8 mouse cellular contexts compared by ENCODE assay signal in genomic region chr14:120911388-120911901, GRCm38 (mm10). TPM values are rescaled to one million over a fixed set of nuclear protein-coding genes. Genes with fewer than 3 reads are reported as not detected.
DNase-seq lines count a peak whose midpoint lies in the region; ATAC-seq and TF ChIP-seq lines count a peak whose summit lies in the region.

No protein-coding gene starts in this region.

- peak overlapping the region; percentile 87 for H3K4me3 ChIP-seq in kidney, embryonic 16.5 days (ENCODE audit: low read length)
- peak overlapping the region; percentile 82 for H3K4me3 ChIP-seq in lung, embryonic 14.5 days (ENCODE audit: low read depth, low read length)
- peak overlapping the region; percentile 74 for H3K4me3 ChIP-seq in neural tube, embryonic 14.5 days (ENCODE audit: low read depth, low read length)

- H3K9me3 ChIP-seq in kidney, embryonic 16.5 days (ENCODE audit: low read length): no peaks in the 10 kb centered on the region
- no peaks in the 10 kb centered on the region for H3K9me3 ChIP-seq in lung, embryonic 14.5 days (ENCODE audit: low read depth, low read length)
- no peaks in the 10 kb centered on the region for H3K9me3 ChIP-seq in neural tube, embryonic 14.5 days (ENCODE audit: control insufficient read depth, low read length)

- H3K9ac ChIP-seq in kidney, embryonic 16.5 days (replicated peaks; ENCODE audit: low read length): peak overlapping the region; percentile 88
- peak overlapping the region; percentile 86 for H3K9ac ChIP-seq in lung, embryonic 14.5 days
- peak overlapping the region; percentile 88 for H3K9ac ChIP-seq in neural tube, embryonic 14.5 days (replicated peaks; ENCODE audit: low read depth, low read length)

- H3K4me2 ChIP-seq in kidney, embryonic 16.5 days (replicated peaks; ENCODE audit: low read depth, low read length): peak overlapping the region; percentile 77
- peak overlapping the region; percentile 74 for H3K4me2 ChIP-seq in lung, embryonic 14.5 days
- H3K4me2 ChIP-seq in neural tube, embryonic 14.5 days (ENCODE audit: low read depth, low read length): peak overlapping the region; percentile 51

- 2% methylated on average over 28 of the region's 63 CpGs for WGBS in kidney, embryonic 16.5 days
- WGBS in lung, embryonic 14.5 days: under 1% methylated on average over 57 of the region's 63 CpGs
- under 1% methylated on average over 28 of the region's 63 CpGs for WGBS in neural tube, embryonic 14.5 days

- no peaks in the 10 kb centered on the region for H3K27me3 ChIP-seq in kidney, embryonic 16.5 days (ENCODE audit: insufficient read depth, low read length)
- no peaks in the 10 kb centered on the region for H3K27me3 ChIP-seq in lung, embryonic 14.5 days (ENCODE audit: insufficient read depth, low read length)
- no peaks in the 10 kb centered on the region for H3K27me3 ChIP-seq in neural tube, embryonic 14.5 days (ENCODE audit: control insufficient read depth, insufficient read depth, low read length)

- DNase-seq in 3T3-L1 (ENCODE audit: low read depth, low spot score) (peak; percentile 56), ZHBTc4 (ENCODE audit: low read depth, low spot score) (peak; percentile 77)
- DNase-seq in heart, adult 9 months (ENCODE audit: low spot score in 2 of 2): peak; percentile 18 to 40
- DNase-seq in lung, embryonic 14.5 days: peak; percentile 69
- DNase-seq in testis, postnatal 14 days (ENCODE audit: low spot score): peak; percentile 67

- ATAC-seq in common myeloid progenitor, adult 5-6 weeks (replicated peaks; ENCODE audit: low read depth, poor library complexity, severe bottlenecking): peak; percentile 37
- peak; percentile 35 for ATAC-seq in kidney, embryonic 16.5 days (ENCODE audit: low FRiP score, low TSS enrichment)
- ATAC-seq in lung, embryonic 14.5 days (ENCODE audit: insufficient read depth): peak; percentile 42
- ATAC-seq in neural tube, embryonic 14.5 days (ENCODE audit: low read depth): peak; percentile 62

- H3K36me3 ChIP-seq in kidney, embryonic 16.5 days (ENCODE audit: insufficient read depth, low read length): no peaks in the 10 kb centered on the region
- H3K36me3 ChIP-seq in lung, embryonic 14.5 days (ENCODE audit: insufficient read depth): no peaks in the 10 kb centered on the region
- no peaks in the 10 kb centered on the region for H3K36me3 ChIP-seq in neural tube, embryonic 14.5 days (ENCODE audit: control insufficient read depth, insufficient read depth, low read length)

- H3K27ac ChIP-seq in kidney, embryonic 16.5 days (ENCODE audit: low read length): peak overlapping the region; percentile 94
- H3K27ac ChIP-seq in lung, embryonic 14.5 days (ENCODE audit: low read depth): peak overlapping the region; percentile 95
- peak overlapping the region; percentile 87 for H3K27ac ChIP-seq in neural tube, embryonic 14.5 days (ENCODE audit: low read depth, low read length)

- H3K4me1 ChIP-seq in kidney, embryonic 16.5 days (ENCODE audit: insufficient read depth, low read length): peaks cover 13% of the 10 kb centered on the region
- no peaks in the 10 kb centered on the region for H3K4me1 ChIP-seq in lung, embryonic 14.5 days (ENCODE audit: insufficient read depth)
- peaks cover 8% of the 10 kb centered on the region; the same call in 1 of the 2 replicates for H3K4me1 ChIP-seq in neural tube, embryonic 14.5 days (ENCODE audit: control insufficient read depth, insufficient read depth, low read length)

- no peak for TF ChIP-seq CTCF in lung, embryonic 14.5 days (IDR thresholded peaks at IDR 0.05; ENCODE audit: low read depth)

RNA-seq across cellular contexts. Expression of gene Ipo5, which starts 0.4 kb away (rescaled TPM):
- 219 and 238 TPM in 2 replicates for total RNA-seq in common myeloid progenitor, adult 5-6 weeks (2017)
- 96.3 and 103 TPM in 2 replicates for polyA plus RNA-seq in kidney, embryonic 16.5 days (2015; fragmentation: Nextera tagmentation; extraction: Ambion mirVana)
- 131 and 132 TPM in 2 replicates for polyA plus RNA-seq in lung, embryonic 14.5 days (2014; fragmentation: Nextera tagmentation; extraction: Ambion mirVana)
- polyA plus RNA-seq in neural tube, embryonic 14.5 days (2014; fragmentation: Nextera tagmentation; extraction: Ambion mirVana): 62.3 and 76.8 TPM in 2 replicates

Comparison
In these comparisons a context has a peak if more than half of its experiments do, and no peak if none do; other contexts are left out.
1. Peak in every context shown above with its lines: DNase-seq, ATAC-seq, H3K4me3 ChIP-seq and H3K27ac ChIP-seq.